Mouse (Mus musculus): Measurements from ENCODE around the gene Abcd1. TPM values are rescaled to one million over a fixed set of nuclear protein-coding genes. Genes with fewer than 3 reads are reported as not detected.

Abcd1 gene
- 3.3 TPM for polyA plus RNA-seq (2014; fragmentation: Illumina TruSeq; extraction: RNeasy Lipid Tissue Mini Kit (QIAGEN cat#74804); ENCODE audit: low read depth, low replicate concordance)

DNA sequence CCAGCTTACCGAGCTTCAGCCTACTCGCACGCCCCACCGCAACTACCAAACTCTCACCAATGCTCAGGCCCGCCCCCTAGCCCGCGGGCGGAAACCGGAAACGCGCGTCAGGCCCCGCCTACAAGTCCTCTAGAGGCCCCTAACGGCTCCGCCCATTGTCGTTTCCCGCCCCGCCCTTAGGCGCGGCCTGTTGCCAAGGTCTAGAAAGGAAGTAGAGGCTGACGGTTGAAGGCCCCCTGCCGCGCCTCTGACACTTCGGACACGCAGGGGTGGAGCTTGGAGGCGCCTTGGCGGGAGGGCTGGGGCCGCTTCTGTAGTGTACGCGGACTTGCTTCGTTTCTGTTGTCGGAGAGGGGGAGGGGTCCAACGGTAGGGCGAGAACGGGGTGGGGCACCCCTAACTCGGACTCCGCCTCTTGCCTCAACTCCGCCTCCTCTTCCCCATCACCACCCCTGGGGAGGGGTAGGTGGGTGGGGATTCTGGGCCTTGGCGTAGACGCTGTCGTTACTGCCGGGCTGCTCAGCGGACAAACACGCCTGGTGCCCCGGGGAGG is at the start of gene Abcd1, which contains the start of gene Bcap31:
TSS of gene Abcd1 (plus strand) at position 489 of the 553 bp plus-strand sequence.
TSS of gene Bcap31 (minus strand) at position 67 of the 553 bp plus-strand sequence.

GRCm38 (mm10) chrX:73672879-73673618 is 43.3 kb upstream of the Abcd1 start, which contains the start of gene Slc6a8:
TSS of gene Slc6a8 (plus strand) at chrX:73673150.

GRCm38 (mm10) chrX:73756334-73757140 is 40.1 kb downstream of the Abcd1 start, which contains the start of gene Plxnb3:
TSS of gene Plxnb3 (plus strand) at chrX:73757090.

GRCm38 (mm10) chrX:73774168-73774760 is 57.9 kb downstream of the Abcd1 start, which contains the start of gene Srpk3:
TSS of gene Srpk3 (plus strand) at chrX:73774405.

DNA sequence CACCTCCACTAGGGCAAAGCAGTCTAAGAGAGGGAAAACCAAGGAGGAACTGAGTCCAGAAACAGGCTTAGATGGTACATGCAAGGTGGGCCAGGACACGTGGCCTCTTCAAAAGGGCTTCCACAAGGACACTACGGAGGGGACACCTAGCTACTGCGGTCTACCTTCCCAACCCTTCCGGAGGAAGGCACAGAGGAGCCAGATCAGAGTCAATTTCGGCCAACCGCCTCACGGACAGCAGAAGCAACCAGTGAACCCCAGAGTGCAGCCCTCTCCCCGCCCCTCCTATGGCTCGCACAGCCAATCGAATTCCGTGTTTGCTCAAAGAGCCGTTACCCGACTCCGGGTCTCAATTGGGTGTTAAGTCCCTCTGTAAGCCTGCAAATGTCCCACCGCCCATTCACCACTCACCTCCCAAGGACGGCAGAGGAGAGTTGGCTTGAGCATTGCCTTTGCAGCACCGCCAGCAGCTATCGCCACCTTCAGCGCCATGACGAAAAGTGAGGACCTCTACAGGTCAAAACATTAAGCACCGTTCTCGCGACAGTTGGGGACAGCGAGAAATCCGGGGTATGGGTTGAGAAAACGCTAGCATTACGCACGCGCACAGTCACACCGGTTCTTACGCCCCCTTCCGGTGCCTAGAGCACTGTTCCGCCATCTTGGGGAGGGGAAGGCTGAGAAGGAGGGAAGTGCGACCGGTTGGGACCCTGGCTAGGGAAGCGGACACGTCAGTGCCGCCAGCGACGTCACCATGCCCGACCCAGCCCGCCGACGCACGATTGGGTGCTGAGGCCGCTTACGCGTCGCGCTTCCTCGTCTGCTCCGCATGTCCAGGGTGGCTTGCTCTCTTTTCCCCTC is 70.2 kb downstream of the Abcd1 start, which contains the start of the genes Idh3g and Ssr4:
TSS of gene Idh3g (minus strand) at position 534 of the 861 bp plus-strand sequence.
TSS of gene Ssr4 (plus strand) at position 665 of the 861 bp plus-strand sequence.

Other genes starting within 250 kb of the Abcd1 start
- gene Bgn, start 233.0 kb upstream of the Abcd1 start, polyA plus RNA-seq (2014; fragmentation: Illumina TruSeq; extraction: RNeasy Lipid Tissue Mini Kit (QIAGEN cat#74804); ENCODE audit: low read depth, low replicate concordance) = 75.2 TPM
- not detected for gene Atp2b3, start 213.5 kb upstream of the Abcd1 start, polyA plus RNA-seq (2014; fragmentation: Illumina TruSeq; extraction: RNeasy Lipid Tissue Mini Kit (QIAGEN cat#74804); ENCODE audit: low read depth, low replicate concordance)
- not detected for gene Dusp9, start 77.2 kb upstream of the Abcd1 start, polyA plus RNA-seq (2014; fragmentation: Illumina TruSeq; extraction: RNeasy Lipid Tissue Mini Kit (QIAGEN cat#74804); ENCODE audit: low read depth, low replicate concordance)
- not detected for gene Pnck, start 56.5 kb upstream of the Abcd1 start, polyA plus RNA-seq (2014; fragmentation: Illumina TruSeq; extraction: RNeasy Lipid Tissue Mini Kit (QIAGEN cat#74804); ENCODE audit: low read depth, low replicate concordance)
- 1.7 TPM for gene Slc6a8, start 43.4 kb upstream of the Abcd1 start, polyA plus RNA-seq (2014; fragmentation: Illumina TruSeq; extraction: RNeasy Lipid Tissue Mini Kit (QIAGEN cat#74804); ENCODE audit: low read depth, low replicate concordance)
- 177 TPM for gene Bcap31, start 422 bp upstream of the Abcd1 start, polyA plus RNA-seq (2014; fragmentation: Illumina TruSeq; extraction: RNeasy Lipid Tissue Mini Kit (QIAGEN cat#74804); ENCODE audit: low read depth, low replicate concordance)
- not detected for gene Plxnb3, start 40.5 kb downstream of the Abcd1 start, polyA plus RNA-seq (2014; fragmentation: Illumina TruSeq; extraction: RNeasy Lipid Tissue Mini Kit (QIAGEN cat#74804); ENCODE audit: low read depth, low replicate concordance)
- not detected for gene Srpk3, start 57.8 kb downstream of the Abcd1 start, polyA plus RNA-seq (2014; fragmentation: Illumina TruSeq; extraction: RNeasy Lipid Tissue Mini Kit (QIAGEN cat#74804); ENCODE audit: low read depth, low replicate concordance)
- 30.7 TPM for gene Idh3g, start 70.3 kb downstream of the Abcd1 start, polyA plus RNA-seq (2014; fragmentation: Illumina TruSeq; extraction: RNeasy Lipid Tissue Mini Kit (QIAGEN cat#74804); ENCODE audit: low read depth, low replicate concordance)
- 45.6 TPM for gene Ssr4, start 70.4 kb downstream of the Abcd1 start, polyA plus RNA-seq (2014; fragmentation: Illumina TruSeq; extraction: RNeasy Lipid Tissue Mini Kit (QIAGEN cat#74804); ENCODE audit: low read depth, low replicate concordance)
- gene Pdzd4, start 108.4 kb downstream of the Abcd1 start, polyA plus RNA-seq (2014; fragmentation: Illumina TruSeq; extraction: RNeasy Lipid Tissue Mini Kit (QIAGEN cat#74804); ENCODE audit: low read depth, low replicate concordance) = not detected
- gene Avpr2, start 175.5 kb downstream of the Abcd1 start, polyA plus RNA-seq (2014; fragmentation: Illumina TruSeq; extraction: RNeasy Lipid Tissue Mini Kit (QIAGEN cat#74804); ENCODE audit: low read depth, low replicate concordance) = not detected
- gene L1cam, start 179.5 kb downstream of the Abcd1 start, polyA plus RNA-seq (2014; fragmentation: Illumina TruSeq; extraction: RNeasy Lipid Tissue Mini Kit (QIAGEN cat#74804); ENCODE audit: low read depth, low replicate concordance) = not detected
- 0.45 TPM for gene Arhgap4, start 205.3 kb downstream of the Abcd1 start, polyA plus RNA-seq (2014; fragmentation: Illumina TruSeq; extraction: RNeasy Lipid Tissue Mini Kit (QIAGEN cat#74804); ENCODE audit: low read depth, low replicate concordance)
- 11.0 TPM for gene Naa10, start 205.3 kb downstream of the Abcd1 start, polyA plus RNA-seq (2014; fragmentation: Illumina TruSeq; extraction: RNeasy Lipid Tissue Mini Kit (QIAGEN cat#74804); ENCODE audit: low read depth, low replicate concordance)
- gene Renbp, start 214.3 kb downstream of the Abcd1 start, polyA plus RNA-seq (2014; fragmentation: Illumina TruSeq; extraction: RNeasy Lipid Tissue Mini Kit (QIAGEN cat#74804); ENCODE audit: low read depth, low replicate concordance) = 1.1 TPM
- 12.6 TPM for gene Hcfc1, start 249.8 kb downstream of the Abcd1 start, polyA plus RNA-seq (2014; fragmentation: Illumina TruSeq; extraction: RNeasy Lipid Tissue Mini Kit (QIAGEN cat#74804); ENCODE audit: low read depth, low replicate concordance)

All from liver, adult 10 weeks (tissue).